Mouse (Mus musculus): Measurements from ENCODE around the gene CK137956. TPM values are rescaled to one million over a fixed set of nuclear protein-coding genes. Genes with fewer than 3 reads are reported as not detected.

The CK137956 gene
- polyA plus RNA-seq, 1 experiment, result 0.80 TPM

GRCm38 (mm10) chr4:127900893-127901456, 69.8 kb downstream of the CK137956 start:
- Histone ChIP-seq H3K4me1 (ENCODE audit: control insufficient read depth, insufficient read depth, low read length) (no peaks in the 10 kb centered on the region), H3K27ac (ENCODE audit: insufficient read depth, low read length) (no peak overlapping the region), H3K27me3 (ENCODE audit: control insufficient read depth, insufficient read depth, low read length) (no peaks in the 10 kb centered on the region), H3K4me3 (replicated peaks; ENCODE audit: insufficient read depth, low read depth, low read length) (no peak overlapping the region)
- 90% methylated on average over 7 of the region's 7 CpGs for WGBS
- DNase-seq, result no peak
- TF ChIP-seq CTCF (IDR thresholded peaks at IDR 0.05; ENCODE audit: borderline replicate concordance, insufficient read depth, low read depth, low read length) (no peak), POLR2A (IDR thresholded peaks at IDR 0.05; ENCODE audit: borderline replicate concordance, insufficient read depth, low read length) (no peak)

- WGBS, result 61% methylated on average over 7 of the region's 7 CpGs
- H3K4me1 ChIP-seq (ENCODE audit: control insufficient read depth, insufficient read depth, low read length), result no peaks in the 10 kb centered on the region
- no peaks in the 10 kb centered on the region for H3K27me3 ChIP-seq (ENCODE audit: control insufficient read depth, insufficient read depth, low read length)
- TF ChIP-seq CTCF (IDR thresholded peaks at IDR 0.05; ENCODE audit: borderline replicate concordance, insufficient read depth, low read depth, low read length), result no peak
- H3K4me3 ChIP-seq (replicated peaks; ENCODE audit: insufficient read depth, low read depth, low read length), result no peak overlapping the region
- DNase-seq, result no peak
- no peak overlapping the region for H3K27ac ChIP-seq (ENCODE audit: insufficient read depth, low read length)
These were observed 81.7 kb downstream of the CK137956 start for GRCm38 (mm10) chr4:127889071-127889470.

GRCm38 (mm10) chr4:127878966-127879365, 91.8 kb downstream of the CK137956 start:
- H3K4me3 ChIP-seq (replicated peaks; ENCODE audit: insufficient read depth, low read depth, low read length), result no peak overlapping the region
- H3K4me1 ChIP-seq (ENCODE audit: control insufficient read depth, insufficient read depth, low read length), result no peaks in the 10 kb centered on the region
- H3K27ac ChIP-seq (ENCODE audit: insufficient read depth, low read length), result no peak overlapping the region
- TF ChIP-seq POLR2A (IDR thresholded peaks at IDR 0.05; ENCODE audit: borderline replicate concordance, insufficient read depth, low read length), result no peak
- no peak for TF ChIP-seq CTCF (IDR thresholded peaks at IDR 0.05; ENCODE audit: borderline replicate concordance, insufficient read depth, low read depth, low read length)
- DNase-seq, result no peak
- H3K27me3 ChIP-seq (ENCODE audit: control insufficient read depth, insufficient read depth, low read length), result no peaks in the 10 kb centered on the region
- 96% methylated on average over 8 of the region's 8 CpGs for WGBS

Other genes starting within 250 kb of the CK137956 start
- gene Csmd2, start 16.9 kb upstream of the CK137956 start, polyA plus RNA-seq (2012; rRNA removed), result 13.4 and 13.7 TPM in 2 replicates